Mouse (Mus musculus) 416B (cell line): ENCODE measurements around the gene R3hdml.

Experiments used
- DNase-seq: peaks from one replicate; pipeline ENCODE4 v3.0.0; 2011; ENCODE audit warnings: low read depth

Gene R3hdml

DNA sequence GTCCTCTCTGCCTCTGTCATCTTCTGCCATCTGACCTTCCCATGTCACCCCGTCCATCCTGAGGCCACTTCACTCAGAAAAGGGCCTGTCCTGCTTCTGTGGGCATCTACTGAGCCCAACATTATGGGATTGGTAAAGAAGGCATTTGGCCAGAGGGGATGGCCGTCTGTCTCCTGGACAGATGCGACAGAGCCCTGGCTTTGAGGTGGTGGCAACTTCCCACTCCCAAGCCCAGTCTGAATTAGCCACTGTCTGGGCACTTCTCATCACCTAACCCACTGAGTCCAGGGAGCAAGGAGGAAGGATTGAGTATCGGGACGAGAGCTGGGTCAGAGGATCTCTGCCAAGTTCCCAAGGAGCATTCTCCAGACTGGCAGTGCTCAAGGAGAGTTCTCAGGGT lies at the start of gene R3hdml:
TSS of gene R3hdml (plus strand) at position 301 of the 400 bp plus-strand sequence.
- DNase-seq, result no peak

DNA sequence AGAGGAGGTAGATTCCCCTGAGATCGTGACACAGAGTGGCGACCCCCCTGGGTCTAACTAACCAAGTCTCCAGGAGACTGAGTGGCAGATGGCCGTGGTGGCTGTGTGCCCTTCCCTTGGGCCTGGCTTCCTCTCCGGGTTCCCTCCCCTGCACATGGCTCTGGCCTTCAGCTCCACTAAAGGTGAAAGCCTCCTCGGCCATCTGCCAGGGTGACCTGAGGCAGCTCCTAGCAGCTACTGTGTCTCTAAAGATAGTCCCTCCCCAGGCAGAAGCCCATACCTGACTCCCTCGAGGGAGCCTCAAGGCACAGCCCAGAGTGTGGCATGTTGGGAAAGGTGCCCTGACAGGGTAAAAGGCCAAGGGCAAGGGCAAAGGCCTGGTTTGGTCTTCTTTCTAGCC lies 48.6 kb upstream of the R3hdml start:
- no peak for DNase-seq

DNA sequence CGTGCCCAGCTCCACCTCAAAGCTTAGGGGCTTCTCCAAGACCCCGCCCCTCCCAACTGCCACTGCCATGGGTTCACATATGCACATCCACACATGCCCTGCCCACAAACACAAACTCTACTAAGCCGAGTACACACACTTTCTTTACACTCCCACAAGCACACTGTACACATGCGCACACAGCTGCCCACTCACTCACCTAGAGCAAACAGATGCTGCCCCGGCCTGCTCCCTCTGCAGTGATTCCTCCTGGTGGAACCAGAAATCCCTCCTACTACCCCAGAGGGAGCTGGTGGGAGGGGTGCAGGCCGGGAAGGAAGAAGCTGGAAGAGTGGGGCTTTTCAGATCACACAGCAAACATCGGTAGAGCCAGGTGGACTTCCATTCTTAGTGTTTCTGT lies 48.1 kb upstream of the R3hdml start:
- DNase-seq, result no peak

DNA sequence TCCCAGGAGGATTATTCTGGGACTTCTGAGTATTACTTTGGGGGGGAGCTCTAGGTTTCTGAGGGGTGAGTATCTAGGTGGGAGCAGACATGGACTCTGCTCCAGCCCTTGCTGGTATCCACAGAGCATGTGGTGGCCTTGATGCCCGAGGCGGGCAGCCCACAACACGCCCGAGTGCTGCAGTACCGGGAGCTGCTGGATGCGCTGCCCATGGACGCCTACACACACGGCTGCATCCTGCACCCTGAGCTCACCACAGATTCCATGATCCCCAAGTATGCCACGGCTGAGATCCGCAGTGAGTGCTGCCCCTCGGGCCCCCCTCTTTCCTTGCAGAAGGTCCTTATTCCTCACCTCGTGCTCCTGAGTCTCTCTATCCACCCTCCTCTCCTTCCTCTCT lies 44.7 kb upstream of the R3hdml start:
- no peak for DNase-seq

DNA sequence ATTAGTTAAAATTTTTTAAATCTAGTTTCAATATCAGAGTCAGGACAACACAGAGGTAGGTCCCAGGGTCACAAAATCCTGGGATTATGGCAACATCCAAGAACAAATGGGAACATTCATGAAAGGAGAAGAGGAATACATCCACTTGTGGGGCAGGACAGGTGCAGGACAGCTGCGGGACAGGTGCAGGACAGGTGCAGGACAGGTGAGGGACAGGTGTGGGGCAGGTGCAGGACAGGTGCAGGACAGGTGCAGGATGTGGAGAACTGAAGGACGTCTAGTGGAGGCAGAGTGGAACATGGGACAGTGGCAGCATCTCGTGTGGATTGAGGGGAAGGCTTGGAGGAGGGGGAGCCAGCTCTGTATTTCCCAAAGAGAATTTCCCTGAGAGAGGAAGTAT lies 42.8 kb upstream of the R3hdml start:
- no peak for DNase-seq

DNA sequence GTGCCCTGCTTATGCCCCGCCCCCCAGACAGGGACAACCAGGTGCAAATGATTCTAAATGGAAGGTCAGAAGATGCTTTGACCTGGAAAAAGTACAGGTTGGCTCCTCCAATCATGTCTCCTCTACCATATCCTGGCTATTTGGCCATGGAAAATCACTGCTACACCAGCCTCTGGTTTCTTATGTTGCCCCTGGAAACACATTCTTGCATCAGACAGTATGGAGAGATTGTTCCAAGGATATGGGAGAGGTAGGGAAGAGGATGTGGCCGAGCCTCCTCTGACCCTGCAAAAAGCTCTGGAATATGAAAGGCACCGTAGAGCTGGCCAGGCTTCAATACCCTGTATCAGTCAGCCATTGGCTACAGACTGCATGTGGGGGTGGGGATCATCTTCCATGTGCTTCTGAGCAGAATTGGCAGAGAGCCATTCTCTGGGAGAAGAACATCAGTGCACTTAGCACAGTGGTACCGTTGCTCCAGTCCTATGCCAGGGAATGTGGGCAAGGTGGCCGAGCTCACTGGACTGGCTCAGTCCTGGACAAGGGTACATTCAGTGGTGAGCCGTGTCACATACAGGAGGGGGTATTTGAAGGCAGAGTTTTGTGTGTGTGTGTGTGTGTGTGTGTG lies 41.3 kb upstream of the R3hdml start:
- no peak for DNase-seq

DNA sequence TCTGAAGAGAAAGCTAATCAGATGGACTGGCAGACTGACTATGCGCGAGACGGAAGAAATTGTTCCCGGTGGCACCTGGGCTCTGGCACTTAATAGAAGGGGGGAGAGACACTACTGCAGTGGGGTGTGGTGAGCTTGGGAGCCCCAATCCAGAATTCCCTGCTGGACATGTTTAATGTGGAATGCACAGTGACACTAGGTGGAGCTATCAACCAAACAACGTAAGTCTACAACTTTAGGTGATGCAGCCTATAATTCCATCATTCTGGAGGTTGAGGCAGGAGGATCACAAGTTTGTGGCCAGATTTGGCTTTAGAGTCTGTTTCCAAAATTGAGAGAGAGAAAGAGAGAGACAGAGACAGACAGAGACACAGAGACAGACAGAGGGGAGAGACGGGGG lies 39.4 kb upstream of the R3hdml start:
- DNase-seq, result peak; percentile 30

DNA sequence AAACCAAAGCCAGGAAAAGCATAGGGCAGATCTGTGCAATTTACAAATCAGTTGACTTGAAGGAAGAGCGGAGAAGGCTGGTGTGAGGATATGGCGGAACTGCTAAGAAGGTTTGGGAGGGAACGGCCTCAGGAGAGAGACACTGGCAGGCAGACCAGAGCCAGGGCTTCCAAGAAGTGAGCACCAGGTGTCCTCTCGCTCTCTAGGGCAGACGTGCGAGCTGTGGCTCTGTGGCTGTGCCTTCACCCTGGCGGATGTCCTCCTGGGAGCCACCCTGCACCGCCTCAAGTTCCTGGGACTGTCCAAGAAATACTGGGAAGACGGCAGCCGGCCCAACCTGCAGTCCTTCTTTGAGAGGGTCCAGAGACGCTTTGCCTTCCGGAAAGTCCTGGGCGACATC lies 38.7 kb upstream of the R3hdml start:
- DNase-seq, result no peak

DNA sequence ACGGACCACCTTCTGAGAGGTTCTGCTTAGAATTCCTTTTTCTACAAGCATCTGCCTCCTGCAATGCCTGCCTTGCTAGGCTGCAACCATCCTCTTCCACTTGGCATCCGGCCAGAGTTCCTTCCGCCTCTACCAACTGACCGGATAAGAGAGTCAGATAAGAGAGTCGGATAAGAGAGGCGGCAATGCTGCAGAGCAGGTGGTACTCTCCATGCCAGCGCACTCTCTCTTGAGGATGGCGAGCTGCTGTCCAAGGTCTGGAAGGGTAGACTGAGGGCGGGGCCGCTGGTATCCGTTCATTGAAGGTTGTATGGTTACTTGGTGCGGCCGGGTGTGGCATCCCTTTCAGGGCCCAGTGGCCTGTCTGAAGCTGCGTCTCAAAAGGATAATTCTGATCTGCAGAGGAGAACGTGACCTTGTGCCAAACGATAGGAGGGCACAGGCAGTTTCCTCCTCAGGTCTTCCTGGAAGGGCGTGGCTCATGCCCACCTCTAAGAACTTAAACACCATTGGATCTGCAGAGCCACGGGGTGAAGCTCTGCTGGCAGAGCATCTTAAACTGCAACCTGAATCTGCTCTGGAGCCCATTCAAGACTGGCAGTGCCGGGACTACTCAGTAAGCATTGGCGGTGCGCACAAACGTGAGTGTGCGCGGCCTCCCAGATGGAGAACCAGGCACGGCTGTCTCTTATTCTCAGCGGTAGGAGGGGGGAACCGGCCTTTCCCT lies 33.4 kb upstream of the R3hdml start:
- peak; percentile 86 for DNase-seq

DNA sequence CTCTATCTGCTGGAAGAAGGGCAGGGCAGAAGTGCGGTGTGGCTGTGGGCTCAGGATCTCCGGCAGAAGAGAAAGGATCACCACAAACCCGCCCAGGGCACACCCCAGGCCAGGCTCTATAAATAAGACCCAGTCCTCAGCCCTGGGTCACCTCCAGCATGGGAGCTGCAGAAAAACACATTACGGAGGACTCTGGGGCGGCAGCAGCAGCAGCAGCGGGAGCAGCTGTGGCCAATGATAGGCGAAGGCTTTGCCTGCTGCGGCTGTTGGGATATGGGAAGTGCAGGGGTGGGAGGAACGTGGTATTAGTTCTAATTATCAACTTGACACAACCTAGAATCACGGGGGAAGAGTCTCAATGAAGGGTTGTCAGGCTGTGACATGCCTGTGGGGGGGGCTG lies 32.7 kb upstream of the R3hdml start:
- DNase-seq, result peak; percentile 14

DNA sequence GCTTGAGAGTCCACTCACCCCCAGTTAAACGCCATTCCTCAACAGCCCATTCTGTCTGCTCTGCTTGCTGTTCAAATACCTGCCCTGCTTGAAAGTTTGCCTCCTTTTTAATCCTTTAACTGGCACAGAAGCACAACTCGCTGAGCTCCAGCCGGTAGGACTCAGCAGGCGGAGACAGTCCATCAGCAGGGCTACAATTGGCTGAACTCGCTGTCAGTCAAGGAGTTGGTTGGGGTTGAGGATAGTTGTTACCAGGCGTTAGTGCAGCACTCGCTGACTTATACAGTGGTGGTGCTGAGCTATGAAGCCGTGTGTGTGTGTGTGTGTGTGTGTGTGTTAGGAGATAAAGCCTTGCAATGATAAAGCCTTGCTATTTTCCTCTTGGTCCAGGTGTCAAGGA lies 31.5 kb upstream of the R3hdml start:
- no peak for DNase-seq

DNA sequence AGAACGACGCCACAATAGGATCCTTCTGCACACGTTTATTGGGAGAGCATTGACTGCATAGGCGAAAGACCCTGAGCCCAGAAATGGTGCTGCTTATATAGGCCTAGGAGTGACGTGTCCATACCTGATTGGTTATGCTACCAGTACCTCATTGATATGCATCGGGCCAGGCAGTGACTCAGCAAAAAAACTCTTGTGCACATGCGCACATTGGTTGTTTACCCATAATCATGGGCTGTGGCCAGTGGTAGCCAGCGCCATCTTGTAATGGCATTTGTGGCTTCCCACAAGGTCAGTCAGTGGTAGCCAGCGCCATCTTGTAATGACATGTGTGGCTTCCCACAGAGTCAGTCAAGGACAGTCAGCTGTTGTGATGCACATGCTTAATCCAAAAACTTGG lies 30.8 kb upstream of the R3hdml start:
- peak; percentile 54 for DNase-seq

DNA sequence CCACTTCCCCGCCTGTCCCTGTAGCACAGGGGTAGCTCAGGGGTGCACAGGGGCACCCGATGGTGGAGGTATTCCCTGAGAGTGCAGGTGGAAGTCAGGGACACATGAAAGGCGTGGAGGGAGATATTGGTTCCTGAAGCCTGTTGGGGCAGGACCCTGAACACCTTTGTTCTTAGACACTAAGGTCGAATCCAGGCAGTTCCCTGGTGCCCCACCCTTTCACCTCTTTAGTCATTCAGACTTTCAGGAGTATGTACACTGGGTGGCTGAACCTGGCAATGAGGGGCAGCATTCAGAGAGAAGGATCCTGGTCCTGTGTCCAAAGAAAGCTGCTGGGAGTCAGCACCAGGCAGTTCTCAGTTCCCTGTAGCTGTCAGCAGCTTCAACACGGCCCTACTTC lies 29.7 kb upstream of the R3hdml start:
- DNase-seq, result no peak

DNA sequence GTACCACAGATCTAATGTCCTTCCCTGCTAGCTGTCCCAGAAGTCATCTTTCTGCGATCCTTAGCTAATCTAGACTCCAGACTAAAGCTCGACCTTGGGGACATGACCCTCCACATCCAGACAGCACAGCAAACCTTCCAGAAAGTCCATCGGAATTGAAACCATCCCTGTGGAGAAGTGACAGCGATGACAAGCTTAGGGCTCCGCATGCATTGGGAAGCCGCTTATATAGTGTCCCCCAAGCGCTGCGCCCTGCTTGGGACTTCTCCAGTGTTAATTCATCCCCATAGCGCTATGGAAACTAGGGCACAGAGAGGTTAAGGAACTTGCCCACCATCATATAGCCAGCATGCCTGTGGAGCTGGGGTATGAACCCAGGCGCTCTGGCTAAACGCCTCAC lies 29.3 kb upstream of the R3hdml start:
- DNase-seq, result no peak

DNA sequence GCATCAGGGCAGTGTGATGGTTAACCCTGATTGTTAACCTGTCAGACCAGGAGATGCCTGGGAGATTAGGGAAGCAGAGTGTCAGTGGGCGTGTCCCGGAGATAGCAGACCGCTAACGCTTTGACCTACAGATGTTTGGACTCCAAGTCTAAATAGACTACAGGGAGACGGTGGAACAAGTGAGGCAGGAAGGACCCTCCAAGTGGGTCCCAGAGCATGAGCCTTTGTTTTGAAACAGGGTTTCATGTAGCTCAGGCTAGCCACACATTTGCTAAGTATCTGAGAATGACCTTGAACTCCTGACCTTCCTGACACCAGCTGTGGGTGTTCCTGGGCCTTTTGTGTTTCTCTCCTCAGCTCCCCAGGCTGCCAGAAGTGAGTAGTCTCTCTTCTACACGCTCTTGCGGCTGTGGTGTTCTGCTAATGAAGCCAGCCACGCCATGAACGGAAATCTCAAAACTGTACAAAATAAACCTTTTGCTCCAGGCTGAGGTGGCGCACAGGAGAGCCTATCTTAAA lies 28.8 kb upstream of the R3hdml start:
- DNase-seq, result no peak

DNA sequence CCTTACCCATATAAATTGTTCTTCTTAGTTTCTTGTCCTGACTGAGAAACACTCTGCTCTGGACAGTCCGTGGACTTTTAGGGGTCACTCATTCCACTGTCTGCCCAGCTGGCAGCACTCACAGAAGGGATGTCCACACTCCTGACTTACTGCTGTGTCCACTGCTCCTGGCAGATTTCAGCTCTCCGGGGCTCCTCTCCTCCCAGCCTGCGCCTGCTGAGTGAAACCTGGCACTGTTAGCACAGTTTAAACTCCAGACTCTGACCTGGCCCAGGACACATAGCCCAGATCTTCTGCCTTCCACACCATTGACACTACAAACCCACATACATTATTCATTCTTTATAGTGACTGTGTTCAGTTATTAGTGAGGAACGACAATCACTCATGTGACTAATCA lies 28.1 kb upstream of the R3hdml start:
- no peak for DNase-seq

DNA sequence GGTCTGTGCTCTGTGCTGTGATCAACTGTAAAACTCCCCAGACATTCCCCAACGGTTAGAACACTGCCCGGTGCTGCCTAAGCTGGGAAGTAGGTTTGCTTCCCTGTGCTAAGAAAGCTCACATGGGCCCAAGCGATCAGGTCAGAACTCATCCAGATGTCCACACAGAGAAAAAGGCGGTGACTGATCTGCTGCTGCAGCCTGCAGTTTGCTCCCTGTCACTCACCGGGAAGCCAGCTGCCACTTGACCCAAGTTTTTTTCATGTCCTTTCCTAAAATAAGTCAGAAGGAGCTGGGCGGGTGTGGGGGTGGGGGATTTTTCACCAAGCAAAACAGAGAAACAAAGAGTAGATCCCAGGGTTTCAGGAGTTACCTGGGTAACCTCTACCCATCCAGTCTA lies 27.6 kb upstream of the R3hdml start:
- no peak for DNase-seq

DNA sequence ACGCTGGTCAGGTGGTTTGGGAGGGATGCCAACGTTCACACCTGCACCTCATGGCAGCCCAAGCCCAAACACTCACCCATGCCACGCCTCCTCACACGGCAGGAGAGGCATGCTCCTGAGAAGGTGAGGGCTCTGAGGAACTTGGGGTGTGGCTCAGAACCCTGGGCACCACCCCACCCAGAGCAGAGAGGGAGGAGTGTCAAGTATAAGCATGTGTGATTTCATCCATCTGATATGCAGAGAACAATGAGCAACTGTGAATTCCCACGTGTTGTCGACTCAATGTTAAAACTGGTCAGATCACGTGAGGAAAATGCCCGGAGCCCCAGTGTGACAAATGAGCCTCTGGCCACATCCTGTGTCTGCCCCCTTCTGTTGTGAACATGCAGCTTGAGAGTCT lies 25.3 kb upstream of the R3hdml start:
- no peak for DNase-seq

DNA sequence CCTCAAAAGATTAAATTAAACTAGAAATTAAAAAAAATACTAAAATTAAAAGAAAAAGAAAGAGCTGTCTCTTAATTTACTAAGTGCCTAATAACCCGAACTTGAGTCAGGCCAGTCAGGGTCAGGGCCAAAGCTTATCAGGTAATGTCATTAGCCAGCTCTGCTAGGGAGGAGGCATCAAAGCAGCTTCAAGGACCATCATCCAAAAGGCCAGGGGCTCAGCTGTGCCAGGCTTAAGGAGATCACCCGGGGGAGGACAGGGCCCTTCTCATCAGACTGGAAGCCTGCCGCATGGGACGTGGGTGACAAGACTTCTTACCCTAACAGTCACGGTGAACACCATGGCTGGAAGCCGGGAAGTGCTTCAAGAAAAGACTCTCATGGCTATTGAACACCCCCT lies 24.5 kb upstream of the R3hdml start:
- no peak for DNase-seq

DNA sequence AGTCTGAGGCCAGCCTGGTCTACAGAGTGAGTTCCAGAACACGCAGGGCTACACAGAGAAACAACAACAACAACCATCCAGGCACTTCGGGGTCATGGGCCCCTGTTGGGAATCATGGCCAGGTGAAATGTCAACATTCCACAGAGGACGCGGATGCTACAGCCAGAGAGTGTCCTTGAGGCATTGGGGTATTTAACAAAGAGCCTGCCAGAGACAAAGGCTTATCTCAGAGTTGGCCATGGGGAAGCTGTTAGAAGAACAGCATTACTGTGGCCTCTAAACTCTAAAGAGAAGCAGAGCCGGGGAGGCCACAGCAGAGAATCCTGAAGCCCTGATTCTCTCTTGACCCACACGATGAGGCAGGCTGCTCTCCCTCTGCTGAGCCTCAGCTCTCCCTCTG lies 23.3 kb upstream of the R3hdml start:
- DNase-seq, result no peak

DNA sequence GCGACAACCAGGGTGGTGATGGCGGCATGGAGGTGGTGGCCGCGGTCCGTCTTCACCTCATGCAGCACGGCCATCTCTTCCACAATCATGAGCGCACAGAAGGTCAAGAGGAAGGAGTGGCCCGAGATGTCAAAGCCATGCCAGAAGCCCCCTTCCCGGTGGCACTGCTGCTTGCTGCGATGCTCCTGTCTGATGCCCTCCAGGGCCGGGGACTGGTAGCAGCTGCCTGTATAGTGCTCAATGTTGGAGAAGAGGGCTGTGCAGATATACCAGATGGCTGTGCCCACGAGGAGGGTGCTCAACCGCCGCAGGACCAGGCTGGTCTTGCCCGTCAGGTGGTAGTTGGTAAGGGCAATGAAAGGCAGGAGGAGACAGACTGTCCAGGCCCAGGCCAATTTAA lies 22.4 kb upstream of the R3hdml start:
- no peak for DNase-seq

DNA sequence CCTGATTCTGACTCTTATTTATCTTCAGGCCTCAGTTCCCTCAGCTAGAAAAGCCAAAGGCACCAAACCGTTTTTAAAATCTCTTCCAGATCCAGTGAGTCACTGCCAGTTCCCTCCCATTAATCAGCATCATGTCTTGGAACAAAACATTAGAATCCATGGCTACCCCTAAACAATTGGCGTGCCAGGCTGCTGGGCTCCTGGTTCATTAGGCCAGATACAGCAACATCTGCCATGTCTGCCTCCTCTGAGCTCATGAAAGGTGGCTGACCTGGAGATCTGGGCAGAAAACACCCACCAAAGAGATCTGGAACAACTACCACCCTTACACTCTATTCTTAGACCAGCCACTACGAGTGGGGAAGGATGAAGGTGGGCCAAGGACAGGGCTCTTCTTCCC lies 21.0 kb upstream of the R3hdml start:
- DNase-seq, result no peak

DNA sequence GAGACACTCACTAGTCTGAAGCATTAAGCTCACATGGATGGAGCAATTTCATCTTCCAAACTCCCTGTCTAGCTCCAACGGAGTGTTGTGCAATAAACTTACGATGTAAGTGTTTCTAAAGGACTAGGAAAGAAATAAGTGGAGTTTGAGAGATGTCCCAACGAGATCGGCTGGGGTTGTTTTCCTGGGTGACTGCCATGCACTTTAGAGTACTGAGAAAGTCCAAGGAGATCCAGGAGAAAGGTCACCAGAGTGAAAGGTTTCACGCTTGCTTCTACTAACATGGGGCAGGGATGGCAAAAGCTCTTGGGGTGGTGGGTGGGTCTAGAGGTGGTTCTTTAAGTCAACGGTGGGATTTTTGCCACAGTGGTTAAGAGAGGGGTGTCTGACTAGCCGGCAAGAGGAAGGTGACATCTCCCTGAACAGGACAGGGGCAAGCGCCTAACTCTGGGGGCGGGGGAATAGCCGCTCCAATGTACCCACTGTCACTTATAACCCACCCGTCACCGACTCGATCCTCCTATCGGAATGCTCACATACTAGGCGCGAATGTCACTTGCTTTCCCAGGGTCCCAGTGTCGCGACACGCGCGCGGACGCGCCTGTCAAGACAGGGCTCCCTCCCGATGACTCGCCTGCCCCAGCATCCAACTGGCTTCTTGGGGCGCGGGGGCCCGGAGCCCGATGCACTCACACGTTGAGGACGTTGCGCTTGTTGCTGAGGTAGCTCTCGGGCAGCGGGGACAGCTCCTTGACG lies 20.2 kb upstream of the R3hdml start:
- DNase-seq, result peak; percentile 24
